In the genomic region with DNA sequence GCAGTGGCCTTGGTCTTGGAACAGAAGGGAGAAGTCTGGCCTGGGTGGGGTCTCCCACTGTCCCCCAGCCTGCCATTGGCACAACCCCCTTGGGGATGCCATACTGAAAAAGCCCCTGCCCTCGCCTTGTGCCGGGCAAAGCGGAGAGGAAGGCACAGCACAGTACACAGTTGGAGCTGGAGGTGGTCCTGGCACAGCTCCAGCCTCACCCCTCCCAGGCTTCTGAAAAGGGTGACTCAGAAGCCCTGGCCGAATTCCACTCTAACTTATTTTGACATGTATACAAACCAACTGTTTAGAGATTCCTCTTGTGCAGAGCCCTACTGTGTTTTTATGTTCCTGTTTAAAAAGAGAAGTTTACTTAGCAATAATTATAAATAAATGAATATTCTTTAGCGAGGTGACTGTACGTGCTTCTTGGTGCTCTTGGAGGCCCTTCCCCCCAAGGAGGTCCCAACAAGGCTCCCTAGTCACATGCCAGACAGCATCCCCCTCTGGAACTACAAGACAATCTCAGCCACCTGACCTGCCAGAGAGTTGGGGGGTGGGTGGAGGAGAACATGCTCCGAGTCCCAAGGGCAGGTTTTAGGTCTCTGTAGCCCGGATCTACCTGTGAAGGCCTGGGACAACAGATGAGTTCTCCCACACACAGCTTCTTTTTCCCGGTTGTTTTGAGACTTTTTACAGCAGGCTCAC, we compare ENCODE assay signal across 8 mouse cellular contexts. TPM values are rescaled to one million over a fixed set of nuclear protein-coding genes. Genes with fewer than 3 reads are reported as not detected.
DNase-seq lines count a peak whose midpoint lies in the region; ATAC-seq and TF ChIP-seq lines count a peak whose summit lies in the region.

No protein-coding gene starts in this region.

- H3K4me3 ChIP-seq in kidney, embryonic 16.5 days (ENCODE audit: low read length), result no peak overlapping the region
- no peak overlapping the region for H3K4me3 ChIP-seq in embryonic fibroblast, embryonic 13.5 days (ENCODE audit: insufficient read depth, low read length)
- H3K4me3 ChIP-seq in hindbrain, postnatal 0 days (ENCODE audit: low read length), result no peak overlapping the region
- H3K4me3 ChIP-seq in lung, embryonic 15.5 days, result no peak overlapping the region

- H3K27ac ChIP-seq in kidney, embryonic 16.5 days (ENCODE audit: low read length), result peak overlapping the region; percentile 35; the same call in 1 of the 2 replicates
- 0 out of 2 replicates have a peak overlapping the region, but pooled peaks have one; percentile 12 for H3K27ac ChIP-seq in embryonic fibroblast, embryonic 13.5 days (ENCODE audit: insufficient read depth, low read length)
- no peak overlapping the region; the same call in 1 of the 2 replicates for H3K27ac ChIP-seq in hindbrain, postnatal 0 days
- peak overlapping the region; percentile 31; the same call in 1 of the 2 replicates for H3K27ac ChIP-seq in lung, embryonic 15.5 days

- no peak for TF ChIP-seq CTCF in Patski (IDR thresholded peaks at IDR 0.05)
- no peak for TF ChIP-seq CTCF in embryonic fibroblast, embryonic 13.5 days (IDR thresholded peaks at IDR 0.05; ENCODE audit: borderline replicate concordance, insufficient read depth, low read length)
- TF ChIP-seq CTCF in hindbrain, postnatal 0 days (IDR thresholded peaks at IDR 0.05; ENCODE audit: low read depth), result no peak

- peaks cover 81% of the 10 kb centered on the region for H3K36me3 ChIP-seq in kidney, embryonic 16.5 days (ENCODE audit: insufficient read depth, low read length)
- peaks cover 45% of the 10 kb centered on the region for H3K36me3 ChIP-seq in hindbrain, postnatal 0 days (ENCODE audit: insufficient read depth, low read length)
- H3K36me3 ChIP-seq in lung, embryonic 15.5 days, result peaks cover 92% of the 10 kb centered on the region

- peaks cover 11% of the 10 kb centered on the region for H3K4me1 ChIP-seq in kidney, embryonic 16.5 days (ENCODE audit: insufficient read depth, low read length)
- peaks cover 11% of the 10 kb centered on the region; the same call in 1 of the 2 replicates for H3K4me1 ChIP-seq in embryonic fibroblast, embryonic 13.5 days (ENCODE audit: control insufficient read depth, insufficient read depth, low read length)
- no peaks in the 10 kb centered on the region for H3K4me1 ChIP-seq in hindbrain, postnatal 0 days (ENCODE audit: insufficient read depth, low read length)
- peaks cover 17% of the 10 kb centered on the region for H3K4me1 ChIP-seq in lung, embryonic 15.5 days

- H3K4me2 ChIP-seq in kidney, embryonic 16.5 days (replicated peaks; ENCODE audit: low read depth, low read length), result no peak overlapping the region
- no peak overlapping the region for H3K4me2 ChIP-seq in hindbrain, postnatal 0 days (ENCODE audit: low read depth, low read length)
- H3K4me2 ChIP-seq in lung, embryonic 15.5 days, result no peak overlapping the region

- CTCF ChIA-PET in Patski (lab: Charles Lee), result interaction anchor here (0.7 to 1.3 kb wide), 2 partner anchors 9 to 22 kb away, joined by 3 read pairs; a partner anchor contains a TSS

- no peak overlapping the region for H3K9ac ChIP-seq in kidney, embryonic 16.5 days (replicated peaks; ENCODE audit: low read length)
- no peak overlapping the region for H3K9ac ChIP-seq in hindbrain, postnatal 0 days (replicated peaks; ENCODE audit: low read length)
- H3K9ac ChIP-seq in lung, embryonic 15.5 days, result no peak overlapping the region

- WGBS in kidney, embryonic 16.5 days, result 63% methylated on average over 9 of the region's 9 CpGs
- 47% methylated on average over 9 of the region's 9 CpGs for WGBS in hindbrain, postnatal 0 days
- WGBS in lung, embryonic 15.5 days, result 45% methylated on average over 9 of the region's 9 CpGs

- no peaks in the 10 kb centered on the region for H3K27me3 ChIP-seq in kidney, embryonic 16.5 days (ENCODE audit: insufficient read depth, low read length)
- H3K27me3 ChIP-seq in Patski, result no peaks in the 10 kb centered on the region
- H3K27me3 ChIP-seq in hindbrain, postnatal 0 days (ENCODE audit: insufficient read depth, low read length), result no peaks in the 10 kb centered on the region
- no peaks in the 10 kb centered on the region for H3K27me3 ChIP-seq in lung, embryonic 15.5 days

- H3K9me3 ChIP-seq in kidney, embryonic 16.5 days (ENCODE audit: low read length), result no peaks in the 10 kb centered on the region
- no peaks in the 10 kb centered on the region for H3K9me3 ChIP-seq in hindbrain, postnatal 0 days (ENCODE audit: low read length)
- H3K9me3 ChIP-seq in lung, embryonic 15.5 days, result no peaks in the 10 kb centered on the region

- DNase-seq in kidney, adult 8-10 months, result no peak
- no peak for DNase-seq in Patski (ENCODE audit: low read depth, low spot score)
- DNase-seq in hindbrain, postnatal 0 days (ENCODE audit: low spot score), result peak; percentile 55
- DNase-seq in urinary bladder, postnatal 14 days (ENCODE audit: low spot score), result peak; percentile 85
- DNase-seq in c-Kit-positive CD71-positive TER-119-positive erythroid progenitor cells, embryonic 14.5 days (ENCODE audit: low spot score), result no peak

- TF ChIP-seq POLR2A in embryonic fibroblast, embryonic 13.5 days (IDR thresholded peaks at IDR 0.05; ENCODE audit: low read depth, low read length), result no peak

- ATAC-seq in kidney, embryonic 16.5 days (ENCODE audit: low FRiP score, low TSS enrichment), result peak; percentile 46; the same call in 1 of the 2 replicates
- ATAC-seq in Patski, result peak; percentile 76
- peak; percentile 4; the same call in 1 of the 2 replicates for ATAC-seq in hindbrain, postnatal 0 days
- ATAC-seq in lung, embryonic 15.5 days (ENCODE audit: borderline replicate concordance, extremely low read depth, low FRiP score, low TSS enrichment), result 0 out of 2 replicates have a peak, but pooled peaks have one; percentile 51

- in situ Hi-C loops in Patski (cut with MboI; ENCODE audit: low pct_unique_long_range_greater_than_20kb), result no loop called here

- POLR2A ChIA-PET in Patski (lab: Charles Lee), result interaction anchor here (0.6 to 1.0 kb wide), 2 partner anchors 9 to 10 kb away, joined by 3 read pairs; no protein-coding TSS in a partner anchor

RNA-seq across cellular contexts. Expression of a gene that starts 22.7 kb away (rescaled TPM):
- 782 and 850 TPM in 2 replicates for polyA plus RNA-seq in kidney, embryonic 16.5 days (2015; fragmentation: Nextera tagmentation; extraction: Ambion mirVana)
- 679 TPM for polyA plus RNA-seq in Patski (2021)
- 84.2 and 116 TPM in 2 replicates for polyA plus RNA-seq in embryonic fibroblast, embryonic 13.5 days (2011; ENCODE audit: insufficient read length, low read depth, missing spikeins)
- 126 and 161 TPM in 2 replicates for total RNA-seq in hindbrain, postnatal 0 days (2014; rRNA removed)
- polyA plus RNA-seq in hindbrain, postnatal 0 days (2015; fragmentation: Nextera tagmentation; extraction: Ambion mirVana), result 152 and 158 TPM in 2 replicates
- polyA plus RNA-seq in lung, embryonic 15.5 days (2015; fragmentation: Nextera tagmentation; extraction: Ambion mirVana), result 690 and 692 TPM in 2 replicates

Comparison
In these comparisons a context has a peak if more than half of its experiments do, and no peak if none do; other contexts are left out.
1. ATAC-seq: peak in every context shown above with its lines; median percentile 76 in Patski; 51 in lung, embryonic 15.5 days; 46 in kidney, embryonic 16.5 days; 4 in hindbrain, postnatal 0 days.
2. DNase-seq: peak in hindbrain, postnatal 0 days (single experiment) and urinary bladder, postnatal 14 days (single experiment); none in kidney, adult 8-10 months (0 of 2), Patski (single experiment) and c-Kit-positive CD71-positive TER-119-positive erythroid progenitor cells, embryonic 14.5 days (single experiment).